Mouse (Mus musculus): Measurements from ENCODE around the gene Lrtm1. TPM values are rescaled to one million over a fixed set of nuclear protein-coding genes. Genes with fewer than 3 reads are reported as not detected.
A peak's percentile ranks its signal among the peaks of the same experiment; 100 is the strongest.

Lrtm1 gene
- total RNA-seq, 4 experiments from 2014 or later, result 187 to 250 (median 230) TPM

- DNase-seq (ENCODE audit: low spot score), result no peak
These were observed 13.9 kb downstream of the Lrtm1 start for GRCm38 (mm10) chr14:29031858-29032395.

- no peak for DNase-seq (ENCODE audit: low spot score)
These were observed 20.2 kb downstream of the Lrtm1 start for GRCm38 (mm10) chr14:29038246-29038645.

GRCm38 (mm10) chr14:29040606-29041364 is 22.8 kb downstream of the Lrtm1 start:
- DNase-seq (ENCODE audit: low spot score), result no peak

GRCm38 (mm10) chr14:29041498-29041897 is 23.5 kb downstream of the Lrtm1 start:
- DNase-seq (ENCODE audit: low spot score), result peak; percentile 55

- no peak for DNase-seq (ENCODE audit: low spot score)
These were observed 24.3 kb downstream of the Lrtm1 start for GRCm38 (mm10) chr14:29042355-29042754.

GRCm38 (mm10) chr14:29051951-29052835 is 34.2 kb downstream of the Lrtm1 start:
- no peak for DNase-seq (ENCODE audit: low spot score)

GRCm38 (mm10) chr14:29060679-29061078 is 42.7 kb downstream of the Lrtm1 start:
- DNase-seq (ENCODE audit: low spot score), result no peak

GRCm38 (mm10) chr14:29061491-29061890 is 43.5 kb downstream of the Lrtm1 start:
- DNase-seq (ENCODE audit: low spot score), result no peak

GRCm38 (mm10) chr14:29062676-29063075 is 44.7 kb downstream of the Lrtm1 start:
- DNase-seq (ENCODE audit: low spot score), result no peak

GRCm38 (mm10) chr14:29073747-29074146 is 55.7 kb downstream of the Lrtm1 start:
- DNase-seq (ENCODE audit: low spot score), result no peak

GRCm38 (mm10) chr14:29077418-29077817 is 59.4 kb downstream of the Lrtm1 start:
- no peak for DNase-seq (ENCODE audit: low spot score)

- DNase-seq (ENCODE audit: low spot score), result no peak
These were observed 62.2 kb downstream of the Lrtm1 start for GRCm38 (mm10) chr14:29080228-29080627.

- DNase-seq (ENCODE audit: low spot score), result no peak
These were observed 62.6 kb downstream of the Lrtm1 start for GRCm38 (mm10) chr14:29080630-29081029.

- no peak for DNase-seq (ENCODE audit: low spot score)
These were observed 64.2 kb downstream of the Lrtm1 start for GRCm38 (mm10) chr14:29082171-29082570.

All from heart, adult 8-10 months (tissue).